Mouse (Mus musculus): ENCODE data around the gene Pbx1.

The Pbx1 gene

DNA sequence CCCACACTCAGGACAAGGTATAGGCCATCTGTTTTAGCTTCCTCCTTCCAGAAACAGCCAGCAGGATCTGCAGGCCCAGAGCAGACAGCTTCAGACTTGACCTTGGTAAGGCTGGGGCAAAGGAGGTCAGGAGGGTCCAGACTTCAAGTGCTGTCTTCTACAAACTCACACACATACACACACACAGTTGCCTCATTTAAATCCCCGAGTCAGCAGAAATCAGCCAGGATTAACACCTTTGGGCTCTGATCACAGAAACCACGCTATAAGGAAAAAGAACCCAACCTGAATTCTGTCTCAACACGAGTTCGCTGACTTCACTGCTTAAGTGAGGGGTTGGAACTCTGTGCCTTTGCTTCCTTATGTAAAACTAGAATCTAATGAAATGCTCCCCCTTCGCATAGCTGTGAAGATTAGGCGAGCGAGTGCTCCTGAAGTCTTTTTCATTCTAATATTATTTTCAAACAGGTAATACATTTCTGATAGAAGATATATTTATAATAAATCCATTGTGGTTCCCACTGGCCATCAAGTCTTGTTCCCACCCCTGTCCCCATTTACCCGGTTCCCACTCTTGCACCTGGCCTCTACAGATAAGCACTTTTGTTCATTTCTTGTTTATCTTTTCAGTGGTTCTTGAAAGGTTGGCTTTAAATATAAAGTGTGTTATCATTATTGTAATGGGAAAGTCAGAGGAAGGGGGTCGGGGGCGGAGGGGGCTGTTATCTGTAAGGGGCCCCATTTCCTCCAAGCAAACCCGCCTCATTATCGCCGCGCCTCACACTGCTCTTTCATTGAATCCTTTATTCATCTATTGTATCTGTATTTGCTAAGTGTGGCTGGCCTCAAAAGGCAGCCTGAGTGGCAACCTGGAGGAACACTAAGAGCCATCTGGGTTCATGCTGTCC is 124.5 kb downstream of the Pbx1 start:
- no peaks in the 10 kb centered on the region for H3K36me3 ChIP-seq (ENCODE audit: insufficient read depth, low read length)
- no peak overlapping the region for H3K4me3 ChIP-seq (replicated peaks; ENCODE audit: low read length)
- H3K9me3 ChIP-seq (ENCODE audit: low read length) = no peaks in the 10 kb centered on the region
- no peaks in the 10 kb centered on the region for H3K27me3 ChIP-seq (ENCODE audit: insufficient read depth, low read length)
- TF ChIP-seq CTCF (conservative IDR thresholded peaks at IDR 0.05; ENCODE audit: low read length) (no peak), NANOG (IDR thresholded peaks at IDR 0.05; ENCODE audit: borderline replicate concordance, low read length) (no peak)
- no peaks in the 10 kb centered on the region for H3K4me1 ChIP-seq (replicated peaks; ENCODE audit: low read depth, low read length)

GRCm38 (mm10) chr1:168300505-168300904 is 131.6 kb downstream of the Pbx1 start:
- H3K4me3 ChIP-seq (replicated peaks; ENCODE audit: low read length) = no peak overlapping the region
- TF ChIP-seq POU5F1 (IDR thresholded peaks at IDR 0.05; ENCODE audit: borderline replicate concordance, low read length) (no peak), NANOG (IDR thresholded peaks at IDR 0.05; ENCODE audit: borderline replicate concordance, low read length) (no peak)
- H3K36me3 ChIP-seq (ENCODE audit: insufficient read depth, low read length) = no peaks in the 10 kb centered on the region
- H3K4me1 ChIP-seq (replicated peaks; ENCODE audit: low read depth, low read length) = no peaks in the 10 kb centered on the region
- H3K27me3 ChIP-seq (ENCODE audit: insufficient read depth, low read length) = no peaks in the 10 kb centered on the region
- H3K9me3 ChIP-seq (ENCODE audit: low read length) = no peaks in the 10 kb centered on the region

DNA sequence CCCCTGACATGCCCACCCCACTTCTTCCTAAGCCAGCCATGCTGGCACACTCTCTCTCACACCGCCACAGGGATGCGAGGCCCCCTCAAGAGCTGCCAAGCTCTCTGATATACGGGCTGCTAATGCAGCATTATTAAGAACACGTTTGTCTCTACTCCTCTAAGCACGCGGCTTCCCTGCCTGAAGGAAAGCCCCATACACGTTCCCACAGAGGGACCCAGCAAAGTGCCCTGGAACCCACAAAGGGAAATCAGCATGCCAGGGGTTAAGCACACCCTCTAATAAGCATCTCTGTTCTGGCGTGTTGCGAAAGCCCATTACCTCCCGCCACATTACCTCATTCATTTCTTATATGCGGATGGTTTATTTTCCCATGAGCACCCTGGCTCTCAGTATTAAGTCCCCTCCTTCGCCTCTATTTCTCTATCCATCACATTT is 132.1 kb downstream of the Pbx1 start:
- no peak for TF ChIP-seq POU5F1 (IDR thresholded peaks at IDR 0.05; ENCODE audit: borderline replicate concordance, low read length)
- no peak for TF ChIP-seq NANOG (IDR thresholded peaks at IDR 0.05; ENCODE audit: borderline replicate concordance, low read length)
- no peak for TF ChIP-seq CTCF (conservative IDR thresholded peaks at IDR 0.05; ENCODE audit: low read length)
- no peaks in the 10 kb centered on the region for H3K36me3 ChIP-seq (ENCODE audit: insufficient read depth, low read length)
- no peaks in the 10 kb centered on the region for H3K27me3 ChIP-seq (ENCODE audit: insufficient read depth, low read length)
- no peaks in the 10 kb centered on the region for H3K4me1 ChIP-seq (replicated peaks; ENCODE audit: low read depth, low read length)
- H3K9me3 ChIP-seq (ENCODE audit: low read length) = no peaks in the 10 kb centered on the region
- 0 out of 2 replicates have a peak overlapping the region, but pooled peaks have one; percentile 20 for H3K4me3 ChIP-seq (replicated peaks; ENCODE audit: low read length)

DNA sequence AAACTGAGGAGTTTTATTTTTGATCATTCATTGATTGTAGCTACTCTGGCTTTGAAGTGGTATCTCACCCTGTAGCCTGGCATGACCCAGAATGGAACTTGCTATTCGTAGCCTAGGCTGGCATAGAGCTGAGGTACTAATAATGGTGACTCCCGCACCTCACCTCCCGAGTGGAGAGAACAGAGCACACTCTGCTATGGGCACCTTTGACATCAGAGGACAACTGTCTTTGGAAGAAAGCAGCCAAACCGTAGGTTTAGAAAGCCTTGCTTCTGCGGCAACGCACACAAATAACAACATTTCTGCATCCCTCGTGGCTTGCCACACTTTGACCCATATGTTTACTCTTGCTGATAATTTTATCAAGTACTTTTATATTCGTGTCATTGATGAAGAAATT is 132.9 kb downstream of the Pbx1 start:
- H3K4me3 ChIP-seq (replicated peaks; ENCODE audit: low read length) = no peak overlapping the region

GRCm38 (mm10) chr1:168296290-168296689 is 135.8 kb downstream of the Pbx1 start:
- Histone ChIP-seq H3K27me3 (ENCODE audit: insufficient read depth, low read length) (no peaks in the 10 kb centered on the region), H3K4me3 (replicated peaks; ENCODE audit: low read length) (no peak overlapping the region), H3K4me1 (replicated peaks; ENCODE audit: low read depth, low read length) (no peaks in the 10 kb centered on the region), H3K9me3 (ENCODE audit: low read length) (no peaks in the 10 kb centered on the region), H3K36me3 (ENCODE audit: insufficient read depth, low read length) (no peaks in the 10 kb centered on the region)
- TF ChIP-seq CTCF (conservative IDR thresholded peaks at IDR 0.05; ENCODE audit: low read length) (no peak), NANOG (IDR thresholded peaks at IDR 0.05; ENCODE audit: borderline replicate concordance, low read length) (no peak), POU5F1 (IDR thresholded peaks at IDR 0.05; ENCODE audit: borderline replicate concordance, low read length) (no peak)

More for the DNA sequence above, 132.9 kb downstream of the Pbx1 start:
- H3K4me1 ChIP-seq (replicated peaks; ENCODE audit: low read depth, low read length) = no peaks in the 10 kb centered on the region
- no peaks in the 10 kb centered on the region for H3K27me3 ChIP-seq (ENCODE audit: insufficient read depth, low read length)
- TF ChIP-seq CTCF (conservative IDR thresholded peaks at IDR 0.05; ENCODE audit: low read length) (no peak), POU5F1 (IDR thresholded peaks at IDR 0.05; ENCODE audit: borderline replicate concordance, low read length) (no peak)
- no peaks in the 10 kb centered on the region for H3K9me3 ChIP-seq (ENCODE audit: low read length)
- no peaks in the 10 kb centered on the region for H3K36me3 ChIP-seq (ENCODE audit: insufficient read depth, low read length)

DNA sequence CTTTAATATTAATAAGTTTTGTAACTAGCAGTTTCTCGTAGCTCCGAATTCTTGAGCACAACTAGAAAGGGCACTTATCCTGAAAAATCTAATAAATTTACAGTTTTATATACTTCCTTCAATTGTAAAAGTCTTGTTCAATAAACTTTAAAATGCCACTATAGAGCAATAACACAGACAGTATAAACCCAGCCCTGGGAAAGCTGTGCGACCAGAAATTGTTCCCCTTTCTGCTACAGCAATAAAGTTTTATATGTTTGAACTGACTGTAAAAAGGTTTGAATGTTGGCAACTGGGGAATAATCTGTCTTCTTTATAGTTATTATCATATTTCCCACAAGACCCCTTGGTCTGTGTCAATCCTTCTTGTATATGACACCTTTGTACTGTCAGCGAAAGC is 136.3 kb downstream of the Pbx1 start:
- Histone ChIP-seq H3K4me1 (replicated peaks; ENCODE audit: low read depth, low read length) (no peaks in the 10 kb centered on the region), H3K4me3 (replicated peaks; ENCODE audit: low read length) (no peak overlapping the region), H3K27me3 (ENCODE audit: insufficient read depth, low read length) (no peaks in the 10 kb centered on the region), H3K36me3 (ENCODE audit: insufficient read depth, low read length) (no peaks in the 10 kb centered on the region), H3K9me3 (ENCODE audit: low read length) (no peaks in the 10 kb centered on the region)
- TF ChIP-seq CTCF (conservative IDR thresholded peaks at IDR 0.05; ENCODE audit: low read length) = no peak
- no peak for TF ChIP-seq NANOG (IDR thresholded peaks at IDR 0.05; ENCODE audit: borderline replicate concordance, low read length)
- no peak for TF ChIP-seq POU5F1 (IDR thresholded peaks at IDR 0.05; ENCODE audit: borderline replicate concordance, low read length)

DNA sequence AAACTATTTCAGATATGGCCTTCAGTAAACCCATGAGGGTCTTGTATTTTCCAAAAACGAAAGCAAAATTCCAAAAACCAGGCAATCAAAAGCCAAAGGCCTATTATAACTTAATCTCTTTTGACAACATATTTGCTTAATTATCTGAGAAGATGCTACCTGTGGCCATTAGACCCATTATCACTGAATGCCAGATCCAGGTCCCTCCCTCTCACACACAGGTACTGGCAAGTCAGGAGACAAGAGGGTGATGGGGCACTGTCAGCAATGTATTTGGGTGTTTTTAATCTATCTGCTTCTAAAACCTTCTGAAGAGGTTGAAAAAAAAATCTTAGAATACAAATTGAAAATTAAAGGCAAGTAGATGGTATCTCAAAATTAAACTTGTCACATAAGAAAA is 138.4 kb downstream of the Pbx1 start:
- H3K27me3 ChIP-seq (ENCODE audit: insufficient read depth, low read length) = no peaks in the 10 kb centered on the region
- TF ChIP-seq CTCF (conservative IDR thresholded peaks at IDR 0.05; ENCODE audit: low read length) (no peak), NANOG (IDR thresholded peaks at IDR 0.05; ENCODE audit: borderline replicate concordance, low read length) (no peak), POU5F1 (IDR thresholded peaks at IDR 0.05; ENCODE audit: borderline replicate concordance, low read length) (no peak)
- H3K4me3 ChIP-seq (replicated peaks; ENCODE audit: low read length) = no peak overlapping the region
- no peaks in the 10 kb centered on the region for H3K36me3 ChIP-seq (ENCODE audit: insufficient read depth, low read length)
- no peaks in the 10 kb centered on the region for H3K9me3 ChIP-seq (ENCODE audit: low read length)
- H3K4me1 ChIP-seq (replicated peaks; ENCODE audit: low read depth, low read length) = no peaks in the 10 kb centered on the region

GRCm38 (mm10) chr1:168292106-168292505 is 140.0 kb downstream of the Pbx1 start:
- no peaks in the 10 kb centered on the region for H3K9me3 ChIP-seq (ENCODE audit: low read length)
- no peak for TF ChIP-seq POU5F1 (IDR thresholded peaks at IDR 0.05; ENCODE audit: borderline replicate concordance, low read length)
- TF ChIP-seq CTCF (conservative IDR thresholded peaks at IDR 0.05; ENCODE audit: low read length) = no peak
- TF ChIP-seq NANOG (IDR thresholded peaks at IDR 0.05; ENCODE audit: borderline replicate concordance, low read length) = no peak
- no peak overlapping the region for H3K4me3 ChIP-seq (replicated peaks; ENCODE audit: low read length)
- H3K4me1 ChIP-seq (replicated peaks; ENCODE audit: low read depth, low read length) = peaks cover 7% of the 10 kb centered on the region; the same call in 1 of the 2 replicates
- no peaks in the 10 kb centered on the region for H3K36me3 ChIP-seq (ENCODE audit: insufficient read depth, low read length)
- no peaks in the 10 kb centered on the region for H3K27me3 ChIP-seq (ENCODE audit: insufficient read depth, low read length)
